Mouse (Mus musculus) skeletal muscle tissue, postnatal 0 days (tissue): ENCODE measurements around the gene Ctnnbip1. TPM values are rescaled to one million over a fixed set of nuclear protein-coding genes. Genes with fewer than 3 reads are reported as not detected.

ENCODE experiments used
- microRNA-seq, 2 experiments: library from miRNA; unstranded; fragments of <30 nt; microRNA quantifications; one replicate each; pipeline ENCODE4; 2016
- polyA plus RNA-seq: library from polyadenylated mRNA; unstranded; fragments of >200 nt; fragmentation: Nextera tagmentation; extraction: Ambion mirVana; gene quantifications from 2 replicates; pipeline ENCODE4 v1.2.1, GENCODE M21; 2015

Ctnnbip1 gene
- 100 and 119 TPM in 2 replicates for polyA plus RNA-seq

GRCm38 (mm10) chr4:149517868-149518340 lies at the start of gene Ctnnbip1:
TSS of gene Ctnnbip1 (plus strand) at chr4:149518236.

GRCm38 (mm10) chr4:149477078-149477477 lies 41.0 kb upstream of the Ctnnbip1 start, which contains the start of gene Tmem274:
TSS of gene Tmem274 (plus strand) at chr4:149477378.

GRCm38 (mm10) chr4:149485053-149485824 lies 32.8 kb upstream of the Ctnnbip1 start, which contains the start of the genes Nmnat1 and Lzic:
TSS of gene Nmnat1 (minus strand) at chr4:149485202.
TSS of gene Lzic (plus strand) at chr4:149485229.

GRCm38 (mm10) chr4:149586044-149586782 lies 68.2 kb downstream of the Ctnnbip1 start, which contains the start of gene Clstn1:
TSS of gene Clstn1 (plus strand) at chr4:149586468.

Small RNAs within 50 kb of the gene (microRNA-seq; reads per million reads assigned to microRNA genes)
- 0 to 0.85 reads per million in 2 experiments for gene Mir5616

Other genes with a start within 250 kb of the Ctnnbip1 start
- gene Kif1b, start 210.5 kb upstream of the Ctnnbip1 start, polyA plus RNA-seq, result 105 and 122 TPM in 2 replicates
- gene Ube4b, start 91.5 kb upstream of the Ctnnbip1 start, polyA plus RNA-seq, result 26.1 and 27.8 TPM in 2 replicates
- gene Rbp7, start 63.3 kb upstream of the Ctnnbip1 start, polyA plus RNA-seq, result 10.7 and 18.3 TPM in 2 replicates
- gene Tmem274, start 40.9 kb upstream of the Ctnnbip1 start, polyA plus RNA-seq, result not detected in 2 replicates
- 13.1 and 15.2 TPM in 2 replicates for gene Nmnat1, start 33.0 kb upstream of the Ctnnbip1 start, polyA plus RNA-seq
- gene Lzic, start 33.0 kb upstream of the Ctnnbip1 start, polyA plus RNA-seq, result 24.1 and 25.3 TPM in 2 replicates
- gene Clstn1, start 68.2 kb downstream of the Ctnnbip1 start, polyA plus RNA-seq, result 17.3 and 17.4 TPM in 2 replicates
- gene Pik3cd, start 184.3 kb downstream of the Ctnnbip1 start, polyA plus RNA-seq, result 2.9 and 3.4 TPM in 2 replicates
- 28.3 and 32.9 TPM in 2 replicates for gene Tmem201, start 219.8 kb downstream of the Ctnnbip1 start, polyA plus RNA-seq